Mouse (Mus musculus) forebrain, embryonic 15.5 days (tissue): Measurements from ENCODE around the gene Trim15. TPM values are rescaled to one million over a fixed set of nuclear protein-coding genes. Genes with fewer than 3 reads are reported as not detected.

Experiments
- polyA plus RNA-seq: library from polyadenylated mRNA; unstranded; fragments of >200 nt; fragmentation: Nextera tagmentation; extraction: Ambion mirVana; gene quantifications from 2 replicates; pipeline ENCODE4 v1.2.1, GENCODE M21; 2015

Trim15 gene
- polyA plus RNA-seq, 1 experiment from 2014 or later, result 0.18 TPM

Other genes starting within 250 kb of the Trim15 start
- gene H2-M9, start 224.5 kb downstream of the Trim15 start, polyA plus RNA-seq, result not detected in 2 replicates
- gene H2-M1, start 195.0 kb downstream of the Trim15 start, polyA plus RNA-seq, result not detected in 2 replicates
- gene H2-M10.5, start 94.3 kb downstream of the Trim15 start, polyA plus RNA-seq, result not detected in 2 replicates
- not detected in 2 replicates for gene H2-M10.6, start 55.0 kb downstream of the Trim15 start, polyA plus RNA-seq
- gene Trim26, start 30.1 kb downstream of the Trim15 start, polyA plus RNA-seq, result 34.2 and 36.0 TPM in 2 replicates
- gene Trim10, start 2.4 kb upstream of the Trim15 start, polyA plus RNA-seq, result 1.2 and 1.8 TPM in 2 replicates
- not detected in 2 replicates for gene Trim40, start 22.9 kb upstream of the Trim15 start, polyA plus RNA-seq
- gene Trim31, start 30.9 kb upstream of the Trim15 start, polyA plus RNA-seq, result not detected in 2 replicates
- 0.78 and 0.80 TPM in 2 replicates for gene Rnf39, start 75.7 kb upstream of the Trim15 start, polyA plus RNA-seq
- gene Ppp1r11, start 84.5 kb upstream of the Trim15 start, polyA plus RNA-seq, result 156 and 164 TPM in 2 replicates
- gene Znrd1, start 91.3 kb upstream of the Trim15 start, polyA plus RNA-seq, result 71.2 and 74.1 TPM in 2 replicates
- gene Znrd1as, start 91.4 kb upstream of the Trim15 start, polyA plus RNA-seq, result 5.1 and 5.9 TPM in 2 replicates
- 0.37 TPM in 1 of 2 replicates, not detected in the other for gene 2410137M14Rik, start 114.0 kb upstream of the Trim15 start, polyA plus RNA-seq
- 2.0 TPM in 2 replicates for gene H2-M5, start 122.3 kb upstream of the Trim15 start, polyA plus RNA-seq
- 329 and 340 TPM in 2 replicates for gene Zfp57, start 134.0 kb upstream of the Trim15 start, polyA plus RNA-seq
- 1.9 and 2.4 TPM in 2 replicates for gene Mog, start 156.2 kb upstream of the Trim15 start, polyA plus RNA-seq
- 50.9 and 53.1 TPM in 2 replicates for gene Gabbr1, start 178.8 kb upstream of the Trim15 start, polyA plus RNA-seq
- not detected in 2 replicates for gene Olfr90, start 221.3 kb upstream of the Trim15 start, polyA plus RNA-seq
- not detected in 2 replicates for gene Olfr91, start 231.1 kb upstream of the Trim15 start, polyA plus RNA-seq